Mouse (Mus musculus): ENCODE measurements at regions not wholly inside any gene's neighbourhood (a gene's known extent, or its start where the extent isn't known, plus 50 kb on each side); places are given as distances from the start of the nearest gene placed in this dataset.

GRCm38 (mm10) chr8:26848955-26849684 lies 128.0 kb upstream of the Zfp703 start:
- DNase-seq = no peak

DNA sequence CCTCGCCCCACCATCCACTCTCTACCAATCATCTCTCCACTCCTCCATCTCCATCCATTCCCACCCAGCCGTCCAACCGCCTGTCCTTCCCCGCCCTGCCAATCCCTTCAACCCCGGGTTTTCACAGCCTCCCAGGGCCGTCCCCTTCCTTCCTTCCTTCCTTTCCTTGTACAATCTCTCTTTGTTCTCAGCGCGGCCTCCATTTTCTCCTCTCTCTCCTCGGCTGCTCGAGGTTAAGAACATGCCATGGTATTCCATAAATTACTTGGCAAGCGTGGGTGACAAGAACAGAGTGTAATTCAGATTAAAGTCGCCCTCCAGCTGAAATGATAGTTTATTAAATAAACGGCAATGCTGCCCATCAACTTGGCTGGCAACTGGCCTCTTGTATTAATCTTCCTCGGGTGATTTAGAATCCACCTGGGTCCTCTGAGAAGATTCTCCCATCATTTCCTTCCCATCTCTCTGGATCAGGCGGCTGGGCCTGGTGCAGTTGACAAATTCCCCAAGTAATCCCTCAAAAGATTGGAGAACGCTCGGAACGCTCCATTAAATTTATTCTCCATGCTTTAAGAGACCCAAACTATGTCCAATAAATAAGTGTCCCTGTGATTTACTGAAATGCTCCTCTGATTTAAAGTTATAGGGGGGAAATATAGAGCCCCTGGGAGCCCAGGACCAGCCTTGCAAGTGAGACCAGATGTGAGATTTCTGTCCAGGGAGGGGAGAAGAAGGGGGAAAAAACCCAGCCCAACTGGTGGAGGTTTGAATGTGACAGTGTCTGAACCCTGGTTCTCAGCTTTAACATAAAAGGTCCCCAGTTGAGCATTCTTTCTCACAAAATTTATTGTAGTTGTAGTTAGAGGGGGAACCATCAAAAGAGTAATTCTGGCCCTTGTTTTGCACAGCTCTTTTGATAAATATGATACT lies 125.0 kb upstream of the Zfp703 start:
- no peak for DNase-seq

DNA sequence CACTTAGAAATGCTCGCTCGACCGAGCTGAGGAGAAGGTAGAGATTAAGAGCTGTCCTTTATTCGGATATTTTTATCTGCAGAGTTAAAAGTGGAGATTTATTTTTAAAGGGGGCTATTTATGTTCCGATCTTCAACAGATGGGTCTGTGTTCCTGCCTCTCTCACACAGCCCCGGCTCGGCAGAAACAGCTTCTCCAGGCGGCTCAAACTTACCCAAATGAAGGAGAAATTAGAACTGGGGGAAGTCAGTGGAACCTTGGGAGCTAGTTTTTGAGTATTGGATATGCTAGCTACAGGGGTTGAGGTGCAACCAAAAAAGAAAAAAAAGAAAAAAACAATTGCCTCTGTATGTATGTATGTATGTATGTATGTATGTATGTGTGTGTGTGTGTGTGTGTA lies 124.2 kb upstream of the Zfp703 start:
- DNase-seq = no peak

DNA sequence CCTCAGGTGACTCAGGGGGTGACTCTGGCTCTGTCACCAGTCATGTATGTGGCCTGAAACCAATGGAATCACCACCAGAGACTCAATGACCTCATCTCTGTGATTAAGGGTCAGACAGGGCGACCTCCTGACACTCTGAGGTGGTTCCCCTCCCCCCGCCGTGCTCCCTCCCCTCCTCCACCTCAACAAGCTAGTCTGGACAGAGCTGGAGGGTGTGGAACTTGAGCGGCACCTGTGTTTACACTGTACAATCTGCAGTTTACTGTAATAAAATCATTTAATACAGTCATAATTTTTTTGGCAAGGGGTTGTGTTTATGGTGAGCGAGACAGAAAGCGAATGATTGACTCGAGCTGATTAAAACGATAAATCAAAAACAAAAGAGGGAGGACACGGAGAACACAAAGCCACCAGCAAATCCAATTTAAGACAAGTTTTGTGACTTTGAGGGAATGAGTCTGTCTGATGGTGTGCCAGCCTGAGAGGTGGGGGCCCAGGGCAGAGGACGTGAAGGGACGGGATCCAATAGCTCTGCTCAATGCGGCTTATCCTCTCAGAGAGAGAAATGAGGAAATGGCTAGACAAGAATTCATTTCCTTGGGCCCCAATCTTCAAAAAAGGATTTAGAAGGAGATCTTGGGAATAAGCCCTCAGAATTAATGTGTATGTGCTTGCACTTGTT lies 122.4 kb upstream of the Zfp703 start:
- DNase-seq = no peak

- no peak for DNase-seq
These were observed 121.9 kb upstream of the Zfp703 start for GRCm38 (mm10) chr8:26855256-26855655.

GRCm38 (mm10) chr8:26864571-26864970 lies 112.6 kb upstream of the Zfp703 start:
- no peak for DNase-seq

DNA sequence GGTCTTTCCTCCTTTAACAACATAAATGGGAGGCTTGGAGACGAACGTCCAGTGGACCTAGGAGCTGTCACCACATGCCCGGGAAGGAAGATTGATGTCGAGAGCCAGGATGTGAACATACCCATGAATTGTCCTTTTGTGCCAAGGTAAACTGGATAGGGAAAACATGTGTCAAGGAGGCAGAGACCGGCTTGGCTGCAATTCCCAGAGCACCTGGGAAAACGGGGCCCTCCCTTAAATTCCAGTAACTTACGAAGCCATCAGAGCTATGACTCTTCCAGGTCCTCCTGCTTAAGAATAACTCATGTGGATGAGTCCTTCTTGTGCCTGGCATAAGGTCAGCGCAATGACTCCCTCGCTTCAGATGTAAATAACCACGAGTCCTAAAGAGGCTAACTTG lies 112.2 kb upstream of the Zfp703 start:
- DNase-seq = no peak

DNA sequence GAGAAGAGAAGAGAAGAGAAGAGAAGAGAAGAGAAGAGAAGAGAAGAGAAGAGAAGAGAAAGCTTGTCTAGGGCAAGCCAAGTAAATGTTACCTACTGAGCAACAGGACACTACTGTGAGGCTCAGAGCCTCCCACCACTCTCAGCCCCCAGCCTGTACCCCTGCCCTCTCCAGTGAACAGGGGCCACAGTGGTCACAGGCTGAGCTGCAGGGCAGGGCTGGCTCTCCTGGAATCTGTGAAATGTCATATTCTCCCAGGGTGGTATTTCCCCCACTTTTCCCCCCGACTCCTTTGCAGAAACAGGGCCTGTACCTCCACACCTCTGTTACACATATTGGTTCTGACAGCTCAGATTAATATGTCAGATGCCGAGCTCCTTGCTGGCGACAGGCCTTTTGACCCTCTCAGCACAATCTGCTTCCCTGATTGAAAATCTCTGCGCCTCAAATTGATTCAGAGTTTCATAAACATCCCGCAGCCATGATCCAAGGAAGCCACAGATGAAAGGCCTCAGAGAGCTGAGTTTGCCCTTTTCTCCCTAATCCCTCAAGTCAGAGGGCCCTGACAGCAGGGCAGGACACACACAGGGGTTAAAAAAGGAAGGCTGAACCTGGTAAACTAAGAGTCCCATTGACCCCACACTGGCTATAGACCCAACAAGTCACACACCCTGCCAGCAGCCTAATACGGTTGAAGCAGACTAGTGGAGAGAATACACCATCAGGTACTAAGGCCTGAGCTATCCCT lies 108.8 kb upstream of the Zfp703 start:
- no peak for DNase-seq

- DNase-seq = no peak
These were observed 108.3 kb upstream of the Zfp703 start for GRCm38 (mm10) chr8:26868849-26869110.

- no peak for DNase-seq
These were observed 105.3 kb upstream of the Zfp703 start for GRCm38 (mm10) chr8:26871838-26872237.

- no peak for DNase-seq
These were observed 104.7 kb upstream of the Zfp703 start for GRCm38 (mm10) chr8:26872382-26872781.

GRCm38 (mm10) chr8:26872815-26873214 lies 104.3 kb upstream of the Zfp703 start:
- no peak for DNase-seq

DNA sequence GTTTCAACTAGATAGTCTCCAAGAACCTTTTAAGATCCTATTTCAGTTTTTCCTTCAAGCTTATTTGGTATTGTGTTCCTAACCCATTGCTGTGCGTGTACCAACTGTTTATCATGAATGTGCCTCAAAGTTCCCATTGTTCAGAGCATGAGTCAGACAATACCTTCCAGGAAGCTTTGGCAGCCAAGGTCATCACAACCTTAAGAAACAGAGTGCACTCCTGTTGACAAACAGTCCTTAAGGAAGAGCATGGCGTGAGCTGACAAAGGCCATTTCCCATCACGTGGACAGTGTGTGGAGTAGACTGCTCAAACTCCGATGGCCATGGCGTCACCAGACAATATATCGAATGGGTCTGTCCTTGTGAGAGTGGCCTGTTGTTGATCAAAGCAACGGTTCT lies 96.9 kb upstream of the Zfp703 start:
- DNase-seq = no peak

GRCm38 (mm10) chr8:26881268-26882120 lies 95.6 kb upstream of the Zfp703 start:
- DNase-seq = no peak

- no peak for DNase-seq
These were observed 94.5 kb upstream of the Zfp703 start for GRCm38 (mm10) chr8:26882616-26883015.

DNA sequence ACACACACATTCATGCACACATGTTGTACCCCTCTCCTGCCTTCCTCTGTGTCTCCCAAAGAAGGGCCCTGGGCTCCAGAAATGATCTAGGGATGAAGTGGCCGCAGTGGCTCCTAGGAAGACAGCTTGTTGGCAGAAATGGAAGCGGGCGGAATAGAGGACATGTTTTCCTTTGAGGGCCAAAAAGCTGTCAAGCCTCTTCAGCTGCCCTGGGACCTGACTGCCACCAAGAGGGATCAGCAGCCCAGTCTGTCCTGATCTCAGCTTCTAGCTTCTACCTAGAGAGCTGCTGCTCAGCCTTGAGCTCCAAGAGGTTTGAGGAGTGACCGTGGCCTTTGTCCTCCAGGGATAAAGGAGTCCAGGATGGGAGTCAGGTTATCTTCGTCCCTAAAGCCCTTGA lies 93.8 kb upstream of the Zfp703 start:
- DNase-seq = no peak

DNA sequence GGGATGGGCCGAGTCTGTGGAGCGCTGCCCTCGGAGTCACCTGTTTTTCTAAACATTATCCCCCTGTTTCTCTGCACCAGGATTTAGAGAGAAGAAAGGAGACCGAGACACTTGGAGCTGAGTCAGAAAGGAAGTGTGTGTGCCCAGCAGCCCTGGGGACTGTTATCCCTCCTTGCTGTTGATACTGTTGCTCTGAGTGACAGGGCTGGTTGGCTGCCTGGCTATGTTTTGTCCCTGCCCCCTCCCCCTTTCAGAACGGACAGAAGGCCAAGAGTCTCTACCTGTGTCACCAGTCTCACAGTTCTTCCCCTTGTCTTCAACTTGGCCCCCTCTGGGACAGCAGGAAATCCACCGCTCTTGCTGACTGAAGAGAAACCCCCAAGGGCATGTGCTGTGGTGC lies 93.4 kb upstream of the Zfp703 start:
- no peak for DNase-seq

DNA sequence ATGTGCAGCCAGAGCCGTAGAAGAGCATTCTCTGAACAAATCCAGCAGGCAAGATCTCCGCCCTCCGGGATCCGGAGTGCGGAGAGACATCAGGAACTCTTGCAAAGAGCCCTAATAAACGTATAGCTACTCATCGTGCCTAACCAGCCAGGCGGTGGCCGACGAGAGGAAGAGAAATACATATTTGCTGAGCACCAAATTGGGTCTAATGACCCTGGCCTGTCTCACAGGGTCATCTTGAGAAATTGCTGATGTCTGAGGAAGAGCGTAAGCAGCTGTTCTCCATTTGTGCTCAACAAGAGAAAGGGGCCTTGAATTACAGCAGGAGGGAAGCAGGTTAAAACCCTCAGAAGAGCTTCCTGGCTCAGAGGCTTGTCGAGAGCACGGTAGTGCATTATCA lies 92.8 kb upstream of the Zfp703 start:
- no peak for DNase-seq

DNA sequence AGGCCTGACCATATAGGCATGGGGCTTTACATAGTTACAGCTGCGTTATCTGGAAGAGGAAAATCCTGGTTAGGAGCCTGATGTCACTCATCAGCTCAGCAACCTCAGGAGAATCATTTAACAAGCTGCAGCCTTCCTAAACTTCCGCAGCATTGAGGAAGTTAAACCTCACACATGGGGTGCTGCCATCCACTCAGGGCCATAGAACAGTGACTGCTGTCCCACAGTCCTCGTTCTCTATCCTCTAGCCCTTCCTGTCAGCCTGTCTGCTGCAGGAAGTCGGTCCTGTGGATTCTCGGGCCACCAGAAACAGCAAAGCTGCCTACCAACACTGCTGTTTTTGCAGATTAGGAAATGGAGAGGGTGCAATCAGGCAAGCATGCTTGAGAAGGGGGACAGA lies 91.8 kb upstream of the Zfp703 start:
- no peak for DNase-seq

GRCm38 (mm10) chr8:26886783-26887486 lies 90.2 kb upstream of the Zfp703 start:
- DNase-seq = no peak

DNA sequence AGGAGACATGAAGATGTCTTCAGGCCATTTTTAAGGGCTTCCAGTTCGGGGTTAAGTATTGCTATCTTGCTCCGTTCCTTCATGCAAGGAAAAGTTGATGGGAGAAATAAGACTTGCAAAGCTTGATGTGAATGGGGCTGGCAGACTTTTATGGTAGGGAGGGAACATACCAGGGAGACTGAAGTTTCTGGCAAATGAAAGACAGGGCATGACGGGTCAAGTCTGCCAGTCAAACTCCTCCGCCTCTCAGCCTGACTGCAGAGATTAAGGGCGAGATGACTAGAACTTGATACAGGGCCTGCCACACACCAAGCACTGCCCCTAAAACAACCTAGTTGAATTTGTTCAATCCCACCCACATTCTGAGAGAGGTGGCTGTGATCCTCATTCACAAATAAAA lies 89.6 kb upstream of the Zfp703 start:
- no peak for DNase-seq

DNA sequence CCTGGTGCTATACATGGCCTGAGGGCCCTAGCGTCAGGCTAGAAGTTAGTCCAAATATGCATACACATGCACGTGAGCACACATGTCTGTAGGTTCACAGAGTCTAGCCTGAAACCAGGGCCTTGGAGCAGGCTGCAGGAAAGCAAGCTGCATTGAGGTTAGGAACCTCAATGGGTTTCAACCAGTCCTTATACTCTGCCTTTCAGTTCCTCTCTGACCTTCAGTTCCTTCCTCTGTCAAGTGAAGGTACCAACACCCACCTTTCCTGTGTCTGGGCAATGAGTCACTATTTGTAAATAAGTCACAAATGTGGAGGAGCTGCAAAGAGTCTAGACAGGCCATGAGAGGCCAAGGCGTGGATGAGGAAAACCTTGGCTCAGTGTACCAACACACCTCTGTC lies 89.1 kb upstream of the Zfp703 start:
- no peak for DNase-seq

All from thymus, adult 18-20 months (tissue).